Mouse (Mus musculus) lung, embryonic 16.5 days (tissue): ENCODE measurements at regions not wholly inside any gene's neighbourhood (a gene's known extent, or its start where the extent isn't known, plus 50 kb on each side); places are given as distances from the start of the nearest gene placed in this dataset.

Source experiments
- ATAC-seq: fragments of 200-750 bp; cut with Nextera tagmentation; 2 replicates; pipeline ENCODE4 v1.8.0; 2017; ENCODE audit warnings: low read depth, mild to moderate bottlenecking, moderate library complexity
- H3K27ac ChIP-seq: fragments of 300-500 bp; sonication (generic); 2 replicates; pipeline ENCODE4 v1.5.1; 2014; ENCODE audit warnings: mild to moderate bottlenecking, control low read depth, low read length
- H3K27me3 ChIP-seq: fragments of 300-500 bp; sonication (generic); 2 replicates; pipeline ENCODE4 v1.6.1; 2014; ENCODE audit warnings: low read depth, low read length, mixed read lengths; ENCODE audit not compliant: control insufficient read depth, insufficient read depth
- H3K36me3 ChIP-seq: fragments of 300-500 bp; sonication (generic); 2 replicates; pipeline ENCODE4 v1.6.1; 2014; ENCODE audit warnings: low read length; ENCODE audit not compliant: control insufficient read depth, insufficient read depth
- H3K4me1 ChIP-seq: fragments of 300-500 bp; sonication (generic); replicated peaks from 2 replicates; pipeline ENCODE4 v1.6.1; 2014; ENCODE audit warnings: low read length, mixed read lengths; ENCODE audit not compliant: control insufficient read depth, insufficient read depth
- H3K4me2 ChIP-seq: fragments of 300-500 bp; sonication (generic); 2 replicates; pipeline ENCODE4 v1.6.1; 2014; ENCODE audit warnings: low read depth, low read length, control low read depth
- H3K4me3 ChIP-seq: fragments of 300-500 bp; sonication (generic); 2 replicates; pipeline ENCODE4 v1.5.1; 2014; ENCODE audit warnings: mild to moderate bottlenecking, low read length, control low read depth
- H3K9ac ChIP-seq: fragments of 300-500 bp; sonication (generic); 2 replicates; pipeline ENCODE4 v1.6.1; 2014; ENCODE audit warnings: low read length, control low read depth
- H3K9me3 ChIP-seq: fragments of 300-500 bp; sonication (generic); 2 replicates; pipeline ENCODE4 v1.6.1; 2016; ENCODE audit warnings: low read length; ENCODE audit not compliant: control insufficient read depth
- WGBS: fragments of 180-500 bp; shearing (Covaris S2); extraction: QIAGEN DNeasy Blood & Tissue Kit; methylation state at CpG from one replicate; pipeline ENCODE4 v1.1.7; 2014; 5-methylcytosine and 5-hydroxymethylcytosine counted together

DNA sequence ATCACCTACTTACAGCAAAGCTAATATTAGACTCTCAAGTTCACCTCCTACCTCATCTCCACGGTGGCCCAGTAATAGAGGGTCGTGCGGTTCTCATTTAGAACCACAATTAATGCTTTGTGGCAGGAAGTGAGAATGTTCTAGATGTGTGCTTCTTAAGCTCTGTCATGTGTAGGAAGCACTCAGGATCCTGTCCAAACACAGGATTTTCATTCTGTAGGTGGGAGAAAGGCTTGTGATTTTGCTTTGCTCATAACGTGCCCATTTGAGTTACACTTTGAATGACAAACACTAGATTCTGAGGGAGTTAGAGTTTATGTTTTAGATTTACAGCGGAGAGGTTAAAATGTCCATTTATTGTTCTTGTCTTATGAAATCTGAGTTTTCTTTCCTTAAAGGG, 308.0 kb upstream of the Gm15217 start:
- 72% methylated on average over 5 of the region's 5 CpGs for WGBS
- no peak for ATAC-seq
- Histone ChIP-seq H3K36me3 (no peaks in the 10 kb centered on the region), H3K4me1 (no peaks in the 10 kb centered on the region; the same call in none of the 2 replicates), H3K9ac (no peak overlapping the region; the same call in 1 of the 2 replicates), H3K4me2 (no peak overlapping the region), H3K9me3 (no peaks in the 10 kb centered on the region), H3K4me3 (no peak overlapping the region), H3K27ac (no peak overlapping the region), H3K27me3 (no peaks in the 10 kb centered on the region)

DNA sequence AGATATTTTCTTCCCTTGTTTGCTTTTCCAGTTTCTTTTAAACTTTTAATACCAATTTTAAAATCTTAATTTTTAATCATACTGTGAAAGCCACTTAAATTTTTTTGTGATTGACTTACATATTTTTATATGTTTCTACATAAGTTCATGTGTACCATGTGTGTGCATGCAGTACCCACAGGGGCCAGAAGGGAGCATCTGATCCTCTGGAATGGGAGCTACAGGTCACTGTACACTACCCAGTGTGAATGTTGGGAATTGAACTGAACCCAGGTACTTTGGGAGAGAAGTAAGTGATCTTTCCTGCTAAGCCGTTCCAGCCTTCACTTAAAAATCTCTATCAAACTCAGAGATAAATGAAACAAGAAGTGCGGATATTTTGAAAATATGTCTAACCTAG, 302.5 kb upstream of the Gm15217 start:
- 88% methylated on average over 2 of the region's 2 CpGs for WGBS
- Histone ChIP-seq H3K27me3 (no peaks in the 10 kb centered on the region), H3K4me2 (no peak overlapping the region)

DNA sequence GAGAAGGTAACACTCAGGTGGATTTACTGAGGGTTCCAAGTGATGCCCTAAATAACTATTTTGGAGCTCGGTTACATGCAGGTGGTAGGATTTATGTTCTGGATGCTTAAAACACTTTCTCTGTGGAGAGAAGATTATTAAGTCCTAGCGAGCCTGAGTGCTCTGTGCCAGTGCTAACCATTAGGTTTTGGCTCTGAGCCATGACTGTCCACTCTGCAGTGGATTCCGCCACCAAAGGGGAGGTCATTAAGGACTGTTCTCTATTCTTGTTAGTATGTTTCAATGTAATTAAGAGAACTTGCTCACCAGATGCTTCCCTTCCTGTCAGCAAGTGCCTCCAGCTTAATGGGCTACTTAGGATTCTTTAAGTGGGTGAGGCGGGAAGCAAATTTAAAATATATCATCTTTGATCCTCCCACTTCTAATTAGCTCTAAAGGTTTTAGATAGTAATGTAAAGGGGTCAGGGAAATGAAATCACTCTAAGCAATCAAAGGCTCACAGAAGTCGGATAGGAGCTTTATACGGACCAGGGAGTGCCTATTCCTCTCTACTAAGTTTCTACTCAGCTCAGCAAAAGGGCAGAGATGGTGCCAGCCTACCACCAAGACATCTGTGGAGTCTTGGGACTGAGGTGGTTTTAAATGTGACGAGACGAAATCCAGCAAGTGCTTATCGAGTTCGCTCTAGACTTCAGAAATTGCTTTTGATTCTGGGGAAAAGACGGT, 301.6 kb upstream of the Gm15217 start:
- Histone ChIP-seq H3K4me1 (no peaks in the 10 kb centered on the region; the same call in none of the 2 replicates), H3K27me3 (no peaks in the 10 kb centered on the region), H3K4me3 (no peak overlapping the region), H3K4me2 (no peak overlapping the region), H3K9me3 (no peaks in the 10 kb centered on the region), H3K9ac (no peak overlapping the region), H3K27ac (no peak overlapping the region), H3K36me3 (no peaks in the 10 kb centered on the region)
- ATAC-seq, result no peak
- 70% methylated on average over 11 of the region's 11 CpGs for WGBS

More for the DNA sequence above, 302.5 kb upstream of the Gm15217 start:
- Histone ChIP-seq H3K9me3 (no peaks in the 10 kb centered on the region), H3K9ac (no peak overlapping the region), H3K4me3 (no peak overlapping the region), H3K27ac (no peak overlapping the region), H3K4me1 (no peaks in the 10 kb centered on the region; the same call in none of the 2 replicates), H3K36me3 (no peaks in the 10 kb centered on the region)
- ATAC-seq, result no peak

DNA sequence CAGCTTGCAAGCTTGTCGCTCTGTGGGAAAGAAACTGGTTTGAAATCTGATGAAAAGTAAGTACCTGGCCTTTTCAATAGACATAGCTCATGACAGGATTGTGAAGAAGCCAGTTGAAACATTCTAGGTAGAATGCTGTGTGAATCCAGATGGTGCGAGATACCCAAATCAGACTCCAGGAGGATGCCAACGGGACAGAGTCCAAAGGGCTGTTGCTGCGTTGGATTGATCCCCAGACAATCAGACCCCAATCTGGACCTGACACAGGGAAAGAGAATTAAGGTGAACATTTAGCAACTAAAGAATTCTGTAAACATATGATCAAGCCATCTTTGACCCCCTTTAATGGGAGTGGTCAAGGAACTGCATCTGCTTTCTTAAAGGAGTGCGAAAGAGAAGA, 296.6 kb upstream of the Gm15217 start:
- no peak for ATAC-seq
- no peak overlapping the region for H3K4me3 ChIP-seq
- no peaks in the 10 kb centered on the region for H3K27me3 ChIP-seq
- no peaks in the 10 kb centered on the region for H3K36me3 ChIP-seq
- H3K27ac ChIP-seq, result no peak overlapping the region
- H3K4me1 ChIP-seq, result no peaks in the 10 kb centered on the region; the same call in 1 of the 2 replicates
- H3K9ac ChIP-seq, result no peak overlapping the region
- H3K4me2 ChIP-seq, result no peak overlapping the region
- no peaks in the 10 kb centered on the region for H3K9me3 ChIP-seq
- WGBS, result 89% methylated on average over 5 of the region's 5 CpGs

DNA sequence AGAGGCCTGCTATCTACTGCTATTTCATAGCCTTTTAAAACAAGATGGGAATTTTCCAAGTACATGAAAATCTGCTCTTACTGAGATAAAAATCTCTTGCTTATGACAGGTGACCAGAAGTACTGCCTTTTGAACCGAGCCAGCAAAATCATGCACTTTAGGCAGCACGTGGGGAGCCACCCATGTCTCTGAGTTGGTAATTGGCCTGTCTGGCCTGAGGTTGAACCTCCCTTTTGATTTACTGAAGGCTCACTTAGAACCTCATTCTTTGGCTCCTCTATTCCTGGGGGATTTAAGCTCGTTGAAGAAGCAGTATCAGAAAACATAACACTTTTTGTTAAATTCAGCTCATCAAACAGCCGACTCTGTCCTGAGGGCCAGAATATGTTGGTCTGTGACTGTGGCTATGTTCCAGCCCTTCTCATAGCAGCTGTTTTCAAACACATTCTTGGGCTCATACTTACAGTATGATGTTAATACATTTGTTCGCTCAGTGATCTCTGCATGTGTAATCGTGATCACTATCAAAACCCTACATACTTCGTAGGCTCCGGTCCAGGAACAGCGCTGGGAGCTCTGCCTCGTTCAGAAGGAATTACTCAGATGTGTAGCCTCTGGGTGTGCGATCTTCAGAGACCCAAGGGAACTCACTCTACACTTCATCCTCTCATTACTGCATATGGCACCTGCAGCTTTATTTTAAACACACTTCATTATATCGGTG, 290.1 kb upstream of the Gm15217 start:
- no peak overlapping the region; the same call in 1 of the 2 replicates for H3K27ac ChIP-seq
- H3K9me3 ChIP-seq, result no peaks in the 10 kb centered on the region
- 39% methylated on average over 12 of the region's 12 CpGs for WGBS
- H3K4me1 ChIP-seq, result peaks cover 9% of the 10 kb centered on the region; the same call in 1 of the 2 replicates
- H3K4me3 ChIP-seq, result no peak overlapping the region
- no peaks in the 10 kb centered on the region for H3K36me3 ChIP-seq
- no peak overlapping the region for H3K9ac ChIP-seq
- no peak overlapping the region for H3K4me2 ChIP-seq
- no peaks in the 10 kb centered on the region for H3K27me3 ChIP-seq
- peak; percentile 95 for ATAC-seq

DNA sequence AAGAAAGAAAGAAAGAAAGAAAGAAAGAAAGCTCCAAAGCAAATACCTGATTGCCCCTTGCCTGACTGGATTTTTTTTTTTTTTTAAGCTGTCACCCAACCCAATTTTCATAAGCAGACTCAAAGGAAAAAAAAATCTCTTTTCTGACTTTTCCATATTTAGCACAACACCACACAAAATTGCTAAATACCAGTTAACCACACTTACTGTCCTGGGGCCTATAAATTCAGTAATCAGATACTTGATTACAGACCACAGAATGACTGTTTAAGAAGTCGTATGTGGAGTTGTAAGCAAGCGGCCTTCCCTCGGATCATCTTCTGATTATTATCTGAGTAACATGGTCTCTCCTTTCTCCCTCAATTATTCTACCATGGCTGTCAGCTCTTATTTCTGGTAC, 263.3 kb upstream of the Gm15217 start:
- ATAC-seq, result no peak
- Histone ChIP-seq H3K4me1 (no peaks in the 10 kb centered on the region), H3K27me3 (no peaks in the 10 kb centered on the region), H3K9me3 (no peaks in the 10 kb centered on the region), H3K27ac (no peak overlapping the region), H3K36me3 (no peaks in the 10 kb centered on the region), H3K4me3 (no peak overlapping the region), H3K4me2 (no peak overlapping the region), H3K9ac (no peak overlapping the region)
- WGBS, result 82% methylated on average over 3 of the region's 3 CpGs

DNA sequence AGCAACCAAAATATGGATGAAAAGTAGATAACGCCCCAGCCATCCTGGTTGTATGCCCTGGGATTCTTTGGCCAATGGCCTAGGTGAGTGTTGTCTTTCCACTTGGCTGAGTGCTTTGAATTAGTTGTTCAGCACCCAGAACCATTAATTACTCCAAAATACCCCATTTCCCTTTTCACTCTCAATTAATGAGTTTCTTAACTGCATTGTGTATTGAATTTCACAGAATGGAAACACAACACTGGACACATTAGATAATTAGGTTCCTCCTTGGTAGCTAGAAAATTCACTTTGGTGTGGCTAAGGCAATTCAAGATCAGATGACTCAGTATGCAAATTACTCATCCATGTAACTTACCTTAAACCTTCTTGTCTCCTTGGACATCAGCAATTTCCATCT, 252.7 kb upstream of the Gm15217 start:
- Histone ChIP-seq H3K27ac (no peak overlapping the region), H3K4me1 (no peaks in the 10 kb centered on the region), H3K9me3 (no peaks in the 10 kb centered on the region), H3K4me3 (no peak overlapping the region), H3K9ac (no peak overlapping the region), H3K4me2 (no peak overlapping the region), H3K27me3 (no peaks in the 10 kb centered on the region), H3K36me3 (no peaks in the 10 kb centered on the region)
- ATAC-seq, result no peak
- 92% methylated on average over 1 of the region's 1 CpGs for WGBS

DNA sequence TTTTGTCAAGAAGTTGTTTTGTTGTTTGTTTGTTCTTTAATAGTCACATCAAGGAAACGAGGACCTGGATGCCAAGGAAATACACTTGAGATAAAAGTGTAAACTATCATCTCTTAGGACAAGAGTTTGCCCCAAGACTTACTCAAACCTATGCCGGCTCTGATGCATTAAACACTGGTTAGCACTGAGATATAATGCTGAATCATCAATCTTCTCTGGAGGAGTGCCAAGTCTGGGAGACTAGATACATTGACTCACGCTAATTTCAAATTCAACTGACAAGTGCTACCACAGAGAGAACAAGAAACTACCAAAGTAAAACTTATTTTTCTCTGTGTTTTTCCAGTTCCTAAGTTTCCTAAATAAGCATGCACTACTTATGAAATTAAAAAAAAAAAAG, 249.5 kb upstream of the Gm15217 start:
- no peak overlapping the region for H3K27ac ChIP-seq
- no peak overlapping the region for H3K4me2 ChIP-seq
- ATAC-seq, result no peak
- H3K9ac ChIP-seq, result no peak overlapping the region
- no peaks in the 10 kb centered on the region for H3K4me1 ChIP-seq
- WGBS, result 34% methylated on average over 3 of the region's 3 CpGs
- H3K4me3 ChIP-seq, result no peak overlapping the region
- H3K9me3 ChIP-seq, result no peaks in the 10 kb centered on the region
- H3K36me3 ChIP-seq, result no peaks in the 10 kb centered on the region
- H3K27me3 ChIP-seq, result no peaks in the 10 kb centered on the region

DNA sequence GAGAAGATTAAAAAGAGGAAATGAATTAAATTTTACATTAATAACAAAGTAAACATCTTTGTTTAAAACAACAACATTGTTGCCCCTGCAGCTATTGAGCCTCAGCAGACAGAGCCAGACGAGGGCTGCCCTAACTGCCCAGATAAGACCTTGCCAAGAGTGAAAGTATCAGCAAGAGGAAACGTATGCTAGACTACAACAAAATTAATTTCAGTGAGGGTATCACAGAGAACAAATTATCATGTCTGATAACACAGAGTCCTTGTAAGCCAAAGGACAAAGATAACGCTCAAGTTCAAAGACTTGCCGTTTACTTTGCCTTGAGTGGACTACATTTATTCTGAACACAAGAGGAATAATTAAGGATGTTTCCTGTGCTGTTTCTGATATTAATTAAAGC, 235.0 kb upstream of the Gm15217 start:
- H3K4me2 ChIP-seq, result no peak overlapping the region
- H3K36me3 ChIP-seq, result no peaks in the 10 kb centered on the region
- H3K4me3 ChIP-seq, result no peak overlapping the region
- H3K27me3 ChIP-seq, result no peaks in the 10 kb centered on the region
- 5% methylated on average over 4 of the region's 4 CpGs for WGBS
- no peak overlapping the region for H3K9ac ChIP-seq
- H3K27ac ChIP-seq, result no peak overlapping the region
- H3K4me1 ChIP-seq, result 0 out of 2 replicates have a peak, but pooled peaks cover 5% of the 10 kb centered on the region
- H3K9me3 ChIP-seq, result peaks cover 2% of the 10 kb centered on the region; the same call in 1 of the 2 replicates
- no peak for ATAC-seq
